Mouse (Mus musculus) ES-Bruce4 (cell line): ENCODE data around the gene Frat1.

Experiments
- CTCF ChIP-seq: IDR thresholded peaks from one replicate; pipeline ENCODE4 v1.8.1; 2011; ENCODE audit warnings: low read depth, low read length
- POLR2A ChIP-seq: IDR thresholded peaks from one replicate; pipeline ENCODE4 v1.8.1; 2011; ENCODE audit warnings: low read length; ENCODE audit not compliant: insufficient read depth

DNA sequence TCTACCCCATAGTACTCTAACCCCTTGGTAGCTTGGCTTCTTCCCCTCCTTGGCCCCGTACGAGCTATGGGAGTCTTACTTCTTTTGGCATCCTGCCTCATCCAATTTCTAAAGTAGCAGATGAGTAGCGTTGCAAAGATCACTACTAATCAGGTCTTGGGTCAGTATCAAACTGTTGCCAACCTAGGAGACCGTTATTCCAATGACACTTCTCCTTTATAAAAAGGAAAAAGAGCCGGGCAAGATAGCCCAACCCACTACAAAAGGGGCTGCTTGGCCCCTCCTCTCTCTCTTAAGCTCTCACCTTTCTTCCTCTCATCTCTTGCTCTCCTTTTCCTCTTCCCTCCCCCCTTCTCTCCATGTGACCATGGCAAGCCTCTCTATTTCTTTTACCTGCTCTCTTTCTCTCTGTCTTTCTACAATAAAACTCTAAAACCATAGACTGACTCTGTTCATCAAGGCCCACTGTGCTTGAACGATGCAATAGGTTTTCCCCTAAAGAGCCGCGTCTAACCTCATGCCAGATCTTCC is 21.6 kb upstream of the Frat1 start:
- TF ChIP-seq CTCF (no peak), POLR2A (no peak)
